Mouse (Mus musculus) erythroblast, embryonic 14.5 days (primary cell): ENCODE results near the gene Smarcb1. TPM values are rescaled to one million over a fixed set of nuclear protein-coding genes. Genes with fewer than 3 reads are reported as not detected.

Experiments
- H3K27me3 ChIP-seq: 2 replicates; pipeline ENCODE4 v1.6.1; 2012; ENCODE audit warnings: inconsistent platforms; ENCODE audit not compliant: control insufficient read depth
- H3K36me3 ChIP-seq: 2 replicates; pipeline ENCODE4 v1.6.1; 2012; ENCODE audit warnings: mild to moderate bottlenecking, inconsistent platforms; ENCODE audit not compliant: control insufficient read depth
- H3K4me1 ChIP-seq: 2 replicates; pipeline ENCODE4 v1.6.1; 2012; ENCODE audit warnings: inconsistent platforms; ENCODE audit not compliant: control insufficient read depth
- H3K4me3 ChIP-seq: replicated peaks from 2 replicates; pipeline ENCODE3; 2012; ENCODE audit warnings: moderate library complexity, mild to moderate bottlenecking, inconsistent platforms
- H3K9me3 ChIP-seq: 2 replicates; pipeline ENCODE4 v1.6.1; 2012; ENCODE audit warnings: low read length, inconsistent platforms, mixed read lengths; ENCODE audit not compliant: control insufficient read depth
- GATA1 ChIP-seq: IDR thresholded peaks from 2 replicates; pipeline ENCODE4 v1.6.1; 2012; ENCODE audit warnings: low read length, inconsistent platforms, mixed read lengths
- TAL1 ChIP-seq: IDR thresholded peaks from 3 replicates; pipeline ENCODE4 v1.6.1; 2012; ENCODE audit warnings: low read length, inconsistent platforms, mixed read lengths
- polyA plus RNA-seq: library from polyadenylated mRNA; stranded (reverse); fragments of >175 nt; gene quantifications from 2 replicates; pipeline ENCODE4 v1.2.3, GENCODE M21; 2012

The Smarcb1 gene
- polyA plus RNA-seq, 1 experiment: 31.8 TPM

DNA sequence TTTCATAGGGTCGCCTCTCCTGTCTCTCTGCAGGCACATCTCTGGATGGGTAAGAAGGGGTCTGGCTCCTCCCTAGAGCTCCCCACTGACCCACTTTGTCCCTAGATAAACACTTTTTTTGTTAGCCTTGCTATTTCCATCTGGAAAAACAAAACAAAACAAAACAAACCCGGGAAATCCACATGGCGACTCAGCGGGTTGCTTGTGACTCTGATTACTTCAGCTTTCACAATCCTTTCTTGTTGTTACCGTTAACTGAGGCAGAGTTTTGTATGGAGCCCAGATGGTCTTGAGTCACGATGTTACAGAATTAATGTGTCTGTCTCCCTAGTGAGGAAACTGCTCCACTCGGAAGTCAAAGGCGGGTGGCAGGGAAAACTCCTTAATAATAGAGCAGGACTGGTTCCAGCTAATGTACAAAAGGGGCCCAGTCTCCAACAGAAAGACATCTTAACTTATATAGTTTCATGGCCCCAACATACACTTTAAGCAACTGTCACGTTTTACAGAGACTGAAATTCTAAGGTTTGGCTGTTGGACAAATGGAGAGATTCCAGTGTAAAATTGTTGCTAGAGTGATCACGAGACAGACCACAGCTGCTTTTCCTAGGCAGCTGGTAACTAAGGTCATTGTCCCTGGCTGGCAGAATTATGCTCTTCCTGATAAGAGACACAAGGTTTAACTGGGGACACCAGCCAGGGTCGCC lies 22.8 kb upstream of the Smarcb1 start:
- TF ChIP-seq GATA1 (no peak), TAL1 (no peak)
- Histone ChIP-seq H3K36me3 (peaks cover 15% of the 10 kb centered on the region), H3K9me3 (no peaks in the 10 kb centered on the region), H3K4me1 (peaks cover 36% of the 10 kb centered on the region), H3K27me3 (peaks cover 33% of the 10 kb centered on the region), H3K4me3 (no peak overlapping the region)

GRCm38 (mm10) chr10:75942736-75943477 lies 21.5 kb upstream of the Smarcb1 start, which contains the start of gene Vpreb3:
Gene Vpreb3 (plus strand): TSS chr10:75943057.
- H3K36me3 ChIP-seq: peaks cover 25% of the 10 kb centered on the region
- no peak within 1 kb of the TSS for H3K4me3 ChIP-seq
- H3K4me1 ChIP-seq: peaks cover 45% of the 10 kb centered on the region
- peaks cover 20% of the 10 kb centered on the region for H3K27me3 ChIP-seq
- TF ChIP-seq GATA1 (no peak), TAL1 (no peak)
- H3K9me3 ChIP-seq: no peaks in the 10 kb centered on the region

DNA sequence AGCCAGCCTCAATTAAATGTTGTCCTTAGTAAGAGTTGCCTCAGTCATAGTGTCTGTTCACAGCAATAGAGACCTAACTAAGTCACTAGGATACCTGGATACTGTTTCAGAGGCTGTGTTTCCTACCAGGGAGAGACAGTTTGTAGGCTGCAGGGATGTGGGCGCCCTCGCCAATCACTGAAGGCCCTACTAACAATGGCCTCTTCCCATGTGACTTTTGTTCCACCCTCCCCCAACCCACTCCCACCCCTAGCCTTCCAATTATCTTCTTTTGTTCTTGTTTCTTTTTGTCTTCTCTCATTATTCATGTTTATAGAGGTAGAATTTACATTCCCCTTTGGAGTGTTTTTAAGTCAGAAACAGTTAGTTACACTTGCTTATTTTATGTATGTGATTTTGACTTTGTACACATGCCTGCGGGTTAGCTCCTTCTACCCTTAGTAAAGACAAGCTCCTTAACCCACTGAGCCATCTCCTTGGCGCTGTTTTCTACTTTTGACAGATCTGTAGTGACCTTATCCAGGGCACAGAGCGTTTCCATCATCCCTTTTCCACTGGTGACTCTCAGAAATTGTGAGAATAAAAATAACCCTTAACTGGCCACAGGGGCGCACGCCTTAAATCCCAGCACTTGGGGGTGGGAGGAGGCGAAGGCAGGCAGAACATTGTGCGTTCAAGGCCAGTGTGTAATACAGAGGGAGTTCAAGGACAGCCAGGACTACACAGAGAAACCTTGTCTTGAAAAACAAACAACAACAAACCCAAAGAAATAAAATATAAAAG lies 19.8 kb upstream of the Smarcb1 start:
- no peak overlapping the region for H3K4me3 ChIP-seq
- H3K36me3 ChIP-seq: peaks cover 42% of the 10 kb centered on the region
- no peaks in the 10 kb centered on the region for H3K9me3 ChIP-seq
- peaks cover 13% of the 10 kb centered on the region for H3K27me3 ChIP-seq
- peaks cover 62% of the 10 kb centered on the region for H3K4me1 ChIP-seq
- no peak for TF ChIP-seq GATA1
- no peak for TF ChIP-seq TAL1

- TF ChIP-seq TAL1: no peak
- TF ChIP-seq GATA1: no peak
- H3K36me3 ChIP-seq: peaks cover 44% of the 10 kb centered on the region
- H3K27me3 ChIP-seq: peaks cover 8% of the 10 kb centered on the region
- H3K4me1 ChIP-seq: peaks cover 69% of the 10 kb centered on the region
- peak within 1 kb of the TSS; percentile 81 for H3K4me3 ChIP-seq
- H3K9me3 ChIP-seq: no peaks in the 10 kb centered on the region
Observed at GRCm38 (mm10) chr10:75940520-75940919, 19.1 kb upstream of the Smarcb1 start, which contains the start of gene Gm867. Gene Gm867 (minus strand): TSS chr10:75940672.

DNA sequence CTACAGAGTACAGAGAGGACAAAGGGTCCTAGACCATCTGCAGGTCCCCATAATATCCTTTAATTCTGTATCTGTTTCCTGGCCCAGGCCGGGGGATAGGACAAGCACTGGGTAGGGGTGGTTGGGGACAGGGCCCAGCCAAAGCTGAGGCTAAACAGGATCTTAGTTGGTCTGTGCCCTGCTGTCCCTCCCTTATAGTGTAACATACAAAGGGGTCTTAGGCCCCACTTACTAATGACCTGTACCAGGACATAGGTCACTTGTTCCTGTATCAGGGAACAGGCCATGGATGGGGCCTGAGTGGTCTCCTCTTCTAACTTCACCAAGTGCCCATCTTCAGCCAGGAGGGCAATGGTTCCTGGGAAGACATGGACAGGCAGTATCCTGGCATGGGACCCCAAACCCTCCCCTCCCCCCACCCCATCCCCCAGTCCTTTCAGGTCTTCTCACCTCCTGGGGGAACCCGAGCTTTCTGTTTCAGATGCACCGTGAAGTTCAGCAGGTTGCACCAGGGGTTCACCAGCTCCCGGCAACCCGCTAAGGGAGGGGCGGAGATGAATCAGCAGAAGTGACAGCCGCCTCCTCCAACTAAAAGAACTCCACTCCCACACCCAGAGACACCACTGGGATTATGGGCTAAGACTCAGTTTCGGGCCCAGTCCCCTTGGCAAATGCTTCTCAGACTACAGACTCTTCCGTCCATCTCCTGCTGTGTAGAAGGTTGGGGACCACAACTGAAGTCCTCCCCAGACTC lies 18.2 kb upstream of the Smarcb1 start:
- TF ChIP-seq GATA1: no peak
- TF ChIP-seq TAL1: no peak
- H3K4me3 ChIP-seq: peak overlapping the region; percentile 81
- H3K27me3 ChIP-seq: peaks cover 7% of the 10 kb centered on the region
- H3K36me3 ChIP-seq: peaks cover 44% of the 10 kb centered on the region
- H3K9me3 ChIP-seq: no peaks in the 10 kb centered on the region
- peaks cover 76% of the 10 kb centered on the region for H3K4me1 ChIP-seq

DNA sequence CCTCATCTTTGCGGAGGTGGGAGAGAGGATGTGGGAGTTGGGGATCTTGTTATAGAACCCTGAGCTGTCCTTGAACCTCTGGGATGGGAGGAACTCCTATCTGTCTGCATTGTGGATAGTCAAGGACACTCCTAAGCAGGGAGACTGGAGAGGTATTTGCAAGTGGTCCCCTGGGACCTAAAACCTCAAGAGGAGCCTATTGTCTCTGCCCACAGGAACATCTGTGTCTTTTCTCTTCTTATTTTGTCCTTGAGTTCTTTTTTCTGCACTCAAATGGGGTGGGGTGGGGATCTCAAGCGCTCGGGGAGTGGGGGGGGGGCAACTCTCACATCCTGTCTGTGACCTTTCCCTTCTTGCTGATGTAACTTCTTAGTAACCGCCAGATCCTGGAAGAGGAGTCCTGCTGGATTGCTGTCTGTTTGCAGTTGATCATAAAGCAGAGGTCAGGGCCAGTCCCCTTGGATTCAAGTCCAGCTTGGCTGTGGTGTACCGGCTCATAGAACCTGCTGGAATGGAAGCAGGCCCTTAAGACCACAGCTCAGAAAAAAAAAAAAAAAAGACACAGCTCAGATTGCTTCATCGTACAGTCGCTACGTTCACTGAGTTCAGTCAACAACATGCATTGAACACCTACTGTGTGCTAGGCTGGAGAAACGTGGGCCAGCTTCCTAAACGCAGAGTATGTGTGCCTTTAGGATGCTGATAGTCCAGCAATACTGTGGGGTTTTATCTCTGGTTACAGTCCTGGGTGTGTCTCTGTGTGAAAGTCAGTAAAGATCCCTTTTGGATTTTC lies 16.6 kb upstream of the Smarcb1 start:
- Histone ChIP-seq H3K9me3 (no peaks in the 10 kb centered on the region), H3K4me3 (peak overlapping the region; percentile 81), H3K36me3 (peaks cover 44% of the 10 kb centered on the region), H3K27me3 (peaks cover 13% of the 10 kb centered on the region), H3K4me1 (peaks cover 68% of the 10 kb centered on the region)
- peak; percentile 31; the same call in 1 of the 2 replicates for TF ChIP-seq GATA1
- TF ChIP-seq TAL1: peak; percentile 59; the same call in 2 of the 3 replicates

DNA sequence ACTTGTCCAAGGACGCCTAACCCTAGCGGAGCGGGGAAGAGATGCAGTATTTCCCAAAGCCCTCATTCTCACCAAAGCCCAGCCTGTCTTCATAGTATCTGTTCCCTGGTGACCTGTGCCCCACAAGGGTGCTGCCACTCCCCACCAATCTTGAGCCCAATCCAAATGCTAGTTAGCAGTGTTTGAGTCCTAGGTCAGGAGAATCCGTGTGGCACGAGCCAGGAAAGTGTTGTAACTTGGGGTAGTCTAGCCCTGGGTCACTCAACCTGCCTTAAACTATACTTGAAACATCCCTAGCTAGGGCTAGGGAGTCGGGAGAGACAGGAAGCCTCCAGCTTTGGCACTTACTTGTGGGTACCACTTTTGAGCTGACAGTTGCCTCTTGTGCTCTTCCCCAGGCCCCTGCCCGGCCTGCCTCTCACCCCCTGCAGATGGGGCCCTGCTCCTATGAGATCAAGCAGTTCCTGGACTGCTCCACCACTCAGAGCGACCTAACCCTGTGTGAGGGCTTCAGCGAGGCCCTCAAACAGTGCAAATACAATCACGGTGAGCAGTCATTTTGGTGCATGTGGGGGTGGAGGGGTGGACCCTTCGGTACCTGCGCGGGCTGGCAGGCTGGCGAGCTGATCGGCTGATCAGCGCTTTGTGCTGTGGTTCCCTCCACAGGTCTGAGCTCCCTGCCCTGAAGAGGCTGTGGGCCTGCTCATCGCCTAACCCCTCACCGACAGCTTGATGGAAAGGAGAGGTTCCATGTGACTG lies 15.7 kb upstream of the Smarcb1 start:
- Histone ChIP-seq H3K4me1 (peaks cover 71% of the 10 kb centered on the region), H3K4me3 (peak overlapping the region; percentile 81), H3K36me3 (peaks cover 44% of the 10 kb centered on the region), H3K9me3 (peaks cover 1% of the 10 kb centered on the region; the same call in 1 of the 2 replicates), H3K27me3 (peaks cover 19% of the 10 kb centered on the region)
- TF ChIP-seq TAL1: no peak
- no peak for TF ChIP-seq GATA1
